Mouse (Mus musculus) ES-E14 (cell line): ENCODE measurements around the gene Tex12.

ENCODE experiments used
- CHD2 ChIP-seq: IDR thresholded peaks from 2 replicates; pipeline ENCODE4 v1.6.1; 2014; ENCODE audit warnings: mild to moderate bottlenecking, low read depth, low read length, inconsistent platforms
- HCFC1 ChIP-seq: IDR thresholded peaks from 2 replicates; pipeline ENCODE4 v1.6.1; 2012; ENCODE audit warnings: low read length, inconsistent platforms, borderline replicate concordance; ENCODE audit not compliant: insufficient read depth
- ZC3H11A ChIP-seq: IDR thresholded peaks from 2 replicates; pipeline ENCODE4 v1.6.1; 2012; ENCODE audit warnings: low read depth, mild to moderate bottlenecking, inconsistent platforms, low read length, borderline replicate concordance

DNA sequence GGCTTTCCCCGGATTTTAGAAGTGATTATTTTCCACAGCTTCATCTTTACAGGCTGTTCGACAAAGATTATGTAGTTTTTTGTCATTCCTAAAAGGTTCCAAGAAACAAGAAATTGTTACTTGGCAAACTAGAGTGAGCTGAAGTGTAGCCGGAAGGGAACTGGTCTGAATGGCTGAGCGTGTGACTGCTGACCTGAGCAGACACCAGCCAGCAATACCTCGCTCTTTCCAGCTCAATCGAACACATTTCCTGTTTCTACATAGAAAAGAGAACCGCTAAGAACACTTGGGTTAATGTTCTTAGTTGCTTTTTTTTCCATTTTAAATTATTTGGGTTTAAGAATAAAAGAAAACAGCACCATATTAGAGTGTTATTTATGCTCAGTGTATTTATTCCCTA, 21.0 kb downstream of the Tex12 start:
- TF ChIP-seq ZC3H11A = no peak
- no peak for TF ChIP-seq CHD2
- no peak for TF ChIP-seq HCFC1
